Mouse (Mus musculus) spleen, postnatal 10 days (tissue): ENCODE measurements at regions not wholly inside any gene's neighbourhood (a gene's known extent, or its start where the extent isn't known, plus 50 kb on each side); places are given as distances from the start of the nearest gene placed in this dataset.

Experiments used
- DNase-seq, 2 experiments: peaks; one replicate each; pipeline ENCODE4 v3.0.0; 2021 to 2022; ENCODE audit warnings: low spot score in 2 of 2

GRCm38 (mm10) chr12:19387706-19388105 is 566.6 kb upstream of the Gm21863 start:
- peak in 1 of 2 experiments; percentile 11 for DNase-seq
